Mouse (Mus musculus): ENCODE data around the gene Pld1. TPM values are rescaled to one million over a fixed set of nuclear protein-coding genes. Genes with fewer than 3 reads are reported as not detected.

The Pld1 gene
- polyA plus RNA-seq, 1 experiment, result 9.0 TPM

DNA sequence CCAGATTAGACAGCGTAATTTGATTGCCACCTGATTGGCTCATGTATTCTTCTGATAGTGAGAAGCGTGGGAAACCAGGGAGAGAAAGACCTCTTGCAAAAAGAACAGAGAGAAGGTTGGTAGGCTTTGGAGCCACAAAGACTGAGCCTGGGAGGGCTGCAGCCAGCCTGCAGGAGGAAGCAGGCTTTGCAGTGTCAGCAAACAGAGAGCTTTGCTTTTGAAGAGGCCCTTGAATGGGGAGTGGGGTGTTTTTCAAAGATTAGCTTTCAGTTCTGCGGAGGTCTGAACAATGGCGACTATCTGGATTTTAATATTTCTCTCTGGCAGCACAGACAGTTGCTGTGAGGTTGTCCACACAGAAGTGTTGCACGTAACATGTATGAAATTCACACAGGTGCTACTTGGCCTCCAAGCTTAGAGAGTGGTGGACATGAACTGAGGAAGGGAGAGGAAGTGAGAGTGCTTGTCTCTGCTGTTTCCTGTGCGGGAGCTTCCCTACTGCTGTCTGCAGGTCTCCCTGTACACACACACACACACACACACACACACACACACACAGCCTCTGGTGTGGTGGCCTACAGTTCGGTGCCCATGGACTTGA, 93.2 kb downstream of the Pld1 start:
- TF ChIP-seq CTCF (IDR thresholded peaks at IDR 0.05; ENCODE audit: insufficient read depth, low read length), result no peak
- no peak for TF ChIP-seq POLR2A (IDR thresholded peaks at IDR 0.05; ENCODE audit: borderline replicate concordance, extremely low read depth, low read depth, low read length)
- no peak overlapping the region for H3K4me3 ChIP-seq (replicated peaks; ENCODE audit: extremely low read depth, low read depth, low read length)
- 52% methylated on average over 7 of the region's 7 CpGs for WGBS
- peaks cover 4% of the 10 kb centered on the region; the same call in 1 of the 2 replicates for H3K4me1 ChIP-seq (ENCODE audit: control insufficient read depth, insufficient read depth, low read length)
- no peak for DNase-seq

DNA sequence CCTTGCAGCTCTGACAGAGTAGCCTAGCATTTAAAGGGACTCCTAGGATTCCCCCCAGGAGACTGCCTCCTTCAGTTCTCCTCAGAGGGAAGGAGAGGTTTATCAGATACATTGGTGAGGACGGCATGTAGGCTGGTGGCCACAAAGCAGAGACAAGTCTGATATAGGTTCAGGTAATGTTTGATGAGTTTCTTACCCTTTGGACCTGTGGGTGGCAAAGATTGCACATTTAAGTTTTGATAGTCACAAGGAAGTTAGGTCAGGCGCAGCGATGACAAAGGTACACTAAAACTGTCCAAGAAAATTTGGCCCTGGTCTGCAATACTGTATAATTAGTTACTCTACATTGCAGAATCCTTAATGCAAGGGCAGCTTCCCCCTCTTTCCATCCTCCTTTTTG, 95.4 kb downstream of the Pld1 start:
- Histone ChIP-seq H3K4me1 (ENCODE audit: control insufficient read depth, insufficient read depth, low read length) (peaks cover 4% of the 10 kb centered on the region), H3K4me3 (replicated peaks; ENCODE audit: extremely low read depth, low read depth, low read length) (no peak overlapping the region)
- 91% methylated on average over 3 of the region's 3 CpGs for WGBS
- TF ChIP-seq CTCF (IDR thresholded peaks at IDR 0.05; ENCODE audit: insufficient read depth, low read length) (no peak), POLR2A (IDR thresholded peaks at IDR 0.05; ENCODE audit: borderline replicate concordance, extremely low read depth, low read depth, low read length) (no peak)
- no peak for DNase-seq

DNA sequence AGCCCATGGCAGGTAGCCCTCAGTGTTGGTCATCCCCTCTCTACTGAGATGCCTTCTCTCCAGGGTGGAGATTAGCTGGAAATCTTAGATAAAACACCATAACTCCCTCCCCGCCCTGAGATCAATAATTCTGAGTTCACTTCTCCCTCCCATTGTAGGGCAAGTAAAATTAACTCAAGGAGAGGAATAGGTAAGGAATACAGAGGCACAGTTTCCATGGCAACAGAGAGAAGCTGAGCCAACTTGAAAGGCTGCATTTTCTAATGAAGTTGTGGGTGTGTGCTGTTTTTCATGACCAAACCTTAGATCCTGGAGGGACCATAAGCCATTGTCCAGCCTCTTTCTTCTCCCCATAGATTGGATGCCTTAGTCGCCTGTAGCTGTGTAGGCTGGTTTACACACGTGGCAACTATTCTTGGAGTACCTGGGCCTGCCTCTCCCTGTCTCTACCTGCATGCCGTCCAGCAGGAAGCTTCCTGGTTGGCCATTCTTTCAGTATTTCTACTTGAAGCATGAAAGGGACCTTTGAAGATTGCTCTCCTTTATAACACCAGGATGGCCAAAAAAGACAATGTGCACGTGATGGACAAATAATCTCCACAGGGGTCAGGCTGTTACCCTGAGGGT, 96.3 kb downstream of the Pld1 start:
- WGBS, result 73% methylated on average over 5 of the region's 5 CpGs
- H3K4me3 ChIP-seq (replicated peaks; ENCODE audit: extremely low read depth, low read depth, low read length), result no peak overlapping the region
- peaks cover 6% of the 10 kb centered on the region for H3K4me1 ChIP-seq (ENCODE audit: control insufficient read depth, insufficient read depth, low read length)
- TF ChIP-seq CTCF (IDR thresholded peaks at IDR 0.05; ENCODE audit: insufficient read depth, low read length) (no peak), POLR2A (IDR thresholded peaks at IDR 0.05; ENCODE audit: borderline replicate concordance, extremely low read depth, low read depth, low read length) (no peak)
- DNase-seq, result no peak

DNA sequence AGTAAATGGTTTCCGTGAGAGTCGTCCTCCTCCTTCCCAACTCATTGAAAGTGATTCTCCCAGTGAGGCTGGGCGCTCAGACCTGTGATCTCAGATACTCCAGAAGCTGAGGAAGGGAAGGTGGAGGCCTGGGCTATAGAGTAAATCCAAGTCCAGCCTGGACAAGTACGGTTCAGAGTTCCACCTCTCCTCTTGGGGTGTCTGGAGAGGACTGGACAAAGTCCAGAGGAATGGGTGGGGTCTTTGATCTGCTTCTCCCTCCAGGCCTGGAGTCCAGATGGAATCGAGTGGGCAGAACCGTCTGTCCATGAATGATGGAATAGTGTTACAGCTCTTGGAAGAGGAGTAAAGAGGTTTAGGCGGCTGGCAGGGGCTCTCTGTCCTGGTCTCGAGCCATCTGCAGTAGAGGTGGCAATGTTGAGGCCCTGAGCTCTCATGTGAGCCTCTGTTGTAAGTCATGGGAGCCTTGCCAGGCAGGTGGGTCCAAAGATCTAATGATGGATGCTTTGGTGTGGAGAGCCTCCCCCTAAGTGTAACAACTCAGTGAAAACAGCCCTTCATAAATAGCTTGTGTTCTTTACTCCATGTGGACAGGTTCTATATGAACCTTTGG, 98.9 kb downstream of the Pld1 start:
- Histone ChIP-seq H3K4me3 (replicated peaks; ENCODE audit: extremely low read depth, low read depth, low read length) (no peak overlapping the region), H3K4me1 (ENCODE audit: control insufficient read depth, insufficient read depth, low read length) (peaks cover 2% of the 10 kb centered on the region)
- no peak for DNase-seq
- TF ChIP-seq POLR2A (IDR thresholded peaks at IDR 0.05; ENCODE audit: borderline replicate concordance, extremely low read depth, low read depth, low read length) (no peak), CTCF (IDR thresholded peaks at IDR 0.05; ENCODE audit: insufficient read depth, low read length) (no peak)
- WGBS, result 69% methylated on average over 8 of the region's 8 CpGs

DNA sequence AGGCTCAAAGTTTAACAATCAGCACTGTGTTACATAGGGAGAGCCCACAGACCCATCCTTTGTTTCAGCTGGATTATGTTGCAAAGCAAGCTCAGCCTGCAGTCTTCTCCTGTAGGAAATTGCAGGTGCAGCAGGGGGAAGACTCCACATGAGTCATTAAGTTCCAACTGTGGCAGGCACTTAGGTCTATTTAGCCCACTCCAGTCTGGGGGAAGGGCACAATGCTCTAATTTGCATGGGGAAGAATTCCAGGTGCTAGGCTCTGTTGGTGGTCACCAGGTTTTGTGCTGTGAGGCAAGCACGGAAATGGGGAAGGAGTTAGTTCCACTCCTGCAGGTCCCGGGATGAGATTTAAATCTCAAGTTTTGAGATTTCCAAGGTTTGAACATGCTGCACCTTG, 99.6 kb downstream of the Pld1 start:
- H3K4me1 ChIP-seq (ENCODE audit: control insufficient read depth, insufficient read depth, low read length), result peaks cover 2% of the 10 kb centered on the region
- no peak for DNase-seq
- no peak overlapping the region for H3K4me3 ChIP-seq (replicated peaks; ENCODE audit: extremely low read depth, low read depth, low read length)
- TF ChIP-seq CTCF (IDR thresholded peaks at IDR 0.05; ENCODE audit: insufficient read depth, low read length), result no peak
- TF ChIP-seq POLR2A (IDR thresholded peaks at IDR 0.05; ENCODE audit: borderline replicate concordance, extremely low read depth, low read depth, low read length), result no peak
- 66% methylated on average over 2 of the region's 2 CpGs for WGBS

DNA sequence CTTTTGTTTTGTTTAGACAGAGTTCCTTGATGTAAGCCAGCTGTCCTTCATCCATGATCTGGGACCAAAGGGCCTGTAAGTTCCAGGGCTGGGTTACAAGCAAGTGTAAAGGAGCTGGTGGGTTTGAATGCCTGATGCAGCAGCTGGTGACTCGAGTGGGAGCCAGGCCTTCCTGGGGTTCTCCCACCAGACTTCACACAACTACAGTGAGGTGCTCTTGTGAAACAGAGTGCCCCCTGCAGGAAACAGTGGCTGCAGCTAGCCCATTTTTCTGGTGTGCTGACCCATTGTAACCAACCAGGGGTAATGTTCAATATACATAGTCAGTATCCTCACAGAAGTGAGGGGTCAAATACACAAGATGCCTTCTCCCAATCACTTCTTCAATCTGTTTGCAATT, 101.3 kb downstream of the Pld1 start:
- Histone ChIP-seq H3K4me1 (ENCODE audit: control insufficient read depth, insufficient read depth, low read length) (peaks cover 2% of the 10 kb centered on the region), H3K4me3 (replicated peaks; ENCODE audit: extremely low read depth, low read depth, low read length) (no peak overlapping the region)
- DNase-seq, result no peak
- TF ChIP-seq CTCF (IDR thresholded peaks at IDR 0.05; ENCODE audit: insufficient read depth, low read length) (peak; percentile 55), POLR2A (IDR thresholded peaks at IDR 0.05; ENCODE audit: borderline replicate concordance, extremely low read depth, low read depth, low read length) (no peak)
- 28% methylated on average over 1 of the region's 1 CpGs for WGBS

DNA sequence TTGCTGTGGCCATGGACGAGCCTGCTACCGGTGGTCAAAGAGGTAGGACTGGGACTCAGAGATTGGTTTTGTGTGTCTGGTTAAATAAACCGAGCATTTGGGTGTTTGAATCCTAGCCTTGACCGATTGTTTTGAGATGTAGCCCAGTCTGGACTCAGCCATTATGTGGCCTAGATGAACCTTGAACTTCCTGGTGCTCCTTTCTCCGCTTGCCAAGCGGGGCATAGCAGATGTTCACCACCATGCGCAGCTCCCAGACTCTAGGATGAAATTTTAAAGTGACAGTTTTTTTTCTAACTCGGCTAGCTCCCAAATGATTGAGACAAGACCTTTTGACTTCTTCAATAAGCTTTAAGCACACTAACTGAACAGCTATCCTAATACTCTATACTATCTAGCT, 102.7 kb downstream of the Pld1 start:
- WGBS, result 83% methylated on average over 8 of the region's 8 CpGs
- no peak overlapping the region for H3K4me3 ChIP-seq (replicated peaks; ENCODE audit: extremely low read depth, low read depth, low read length)
- DNase-seq, result no peak
- peaks cover 2% of the 10 kb centered on the region for H3K4me1 ChIP-seq (ENCODE audit: control insufficient read depth, insufficient read depth, low read length)
- no peak for TF ChIP-seq CTCF (IDR thresholded peaks at IDR 0.05; ENCODE audit: insufficient read depth, low read length)
- no peak for TF ChIP-seq POLR2A (IDR thresholded peaks at IDR 0.05; ENCODE audit: borderline replicate concordance, extremely low read depth, low read depth, low read length)

DNA sequence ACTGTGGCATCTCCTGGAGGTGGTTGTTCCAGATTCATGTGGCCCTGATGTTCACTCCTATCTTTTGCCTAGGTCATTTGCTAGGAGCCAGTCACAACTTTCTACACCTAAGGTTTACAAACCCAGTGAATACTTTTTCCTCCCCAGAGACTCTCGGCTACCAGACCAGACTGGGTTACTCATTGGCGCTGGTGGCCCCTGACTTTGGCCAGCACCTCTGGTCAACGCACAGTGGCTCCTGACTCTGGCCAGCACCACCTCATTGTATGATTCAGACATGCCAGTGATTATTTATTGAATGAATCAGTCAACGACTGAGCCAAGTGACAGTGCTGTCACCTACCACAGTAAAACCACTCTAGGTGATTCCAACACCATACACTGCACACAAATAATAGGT, 103.9 kb downstream of the Pld1 start:
- H3K4me3 ChIP-seq (replicated peaks; ENCODE audit: extremely low read depth, low read depth, low read length), result no peak overlapping the region
- 94% methylated on average over 4 of the region's 4 CpGs for WGBS

DNA sequence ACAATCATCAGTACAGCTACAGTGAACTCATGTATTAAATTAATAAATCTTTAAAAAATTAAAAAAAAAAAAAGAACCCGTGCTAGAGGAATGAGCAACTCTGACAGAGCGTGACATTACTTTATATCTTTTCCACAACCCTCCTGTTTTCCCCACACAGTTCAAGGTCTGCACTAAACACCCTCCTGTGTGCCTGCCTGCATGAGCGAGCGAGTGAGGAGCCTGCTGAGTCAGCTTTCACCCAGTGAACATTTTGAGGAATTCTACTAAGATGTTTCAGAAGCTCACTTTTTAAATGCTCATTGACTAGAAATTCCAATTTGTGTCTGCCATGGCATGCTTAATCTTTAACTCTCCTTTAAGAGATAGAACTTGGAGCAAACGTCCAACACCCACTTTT, 109.1 kb downstream of the Pld1 start:
- no peak for DNase-seq
- no peaks in the 10 kb centered on the region for H3K4me1 ChIP-seq (ENCODE audit: control insufficient read depth, insufficient read depth, low read length)
- TF ChIP-seq POLR2A (IDR thresholded peaks at IDR 0.05; ENCODE audit: borderline replicate concordance, extremely low read depth, low read depth, low read length), result no peak
- TF ChIP-seq CTCF (IDR thresholded peaks at IDR 0.05; ENCODE audit: insufficient read depth, low read length), result no peak
- H3K4me3 ChIP-seq (replicated peaks; ENCODE audit: extremely low read depth, low read depth, low read length), result no peak overlapping the region
- 89% methylated on average over 5 of the region's 5 CpGs for WGBS

More for the DNA sequence above, 103.9 kb downstream of the Pld1 start:
- DNase-seq, result no peak
- TF ChIP-seq POLR2A (IDR thresholded peaks at IDR 0.05; ENCODE audit: borderline replicate concordance, extremely low read depth, low read depth, low read length), result no peak
- TF ChIP-seq CTCF (IDR thresholded peaks at IDR 0.05; ENCODE audit: insufficient read depth, low read length), result no peak
- peaks cover 2% of the 10 kb centered on the region for H3K4me1 ChIP-seq (ENCODE audit: control insufficient read depth, insufficient read depth, low read length)

DNA sequence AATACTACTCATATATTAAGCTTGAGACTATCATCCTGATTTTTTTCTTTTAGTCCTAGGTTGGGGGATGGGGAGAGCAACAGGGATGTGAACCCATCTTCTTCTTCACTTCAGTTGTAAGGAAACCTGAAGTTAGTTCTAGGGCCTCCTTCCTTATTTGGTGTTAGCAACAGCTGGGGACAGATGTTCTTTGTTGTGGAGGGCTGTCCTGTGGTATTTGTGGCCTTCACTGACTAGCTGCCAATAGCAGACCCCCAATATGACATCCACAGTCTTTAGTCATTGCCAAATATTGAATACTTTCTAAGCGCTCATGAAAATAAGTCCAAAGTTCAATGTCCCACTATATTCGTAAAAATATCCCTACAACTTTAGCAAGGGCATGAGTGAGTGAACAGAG, 111.0 kb downstream of the Pld1 start:
- 86% methylated on average over 2 of the region's 2 CpGs for WGBS
- TF ChIP-seq CTCF (IDR thresholded peaks at IDR 0.05; ENCODE audit: insufficient read depth, low read length) (no peak), POLR2A (IDR thresholded peaks at IDR 0.05; ENCODE audit: borderline replicate concordance, extremely low read depth, low read depth, low read length) (no peak)
- Histone ChIP-seq H3K4me3 (replicated peaks; ENCODE audit: extremely low read depth, low read depth, low read length) (no peak overlapping the region), H3K4me1 (ENCODE audit: control insufficient read depth, insufficient read depth, low read length) (no peaks in the 10 kb centered on the region)
- DNase-seq, result no peak
